Mouse (Mus musculus) liver, embryonic 13.5 days (tissue): ENCODE measurements around the gene Slc9a4. TPM values are rescaled to one million over a fixed set of nuclear protein-coding genes. Genes with fewer than 3 reads are reported as not detected.

Source experiments
- polyA plus RNA-seq: library from polyadenylated mRNA; unstranded; fragments of >200 nt; fragmentation: Nextera tagmentation; extraction: Ambion mirVana; gene quantifications from 2 replicates; pipeline ENCODE4 v1.2.1, GENCODE M21; 2015

The Slc9a4 gene
- polyA plus RNA-seq, 1 experiment from 2014 or later = not detected

Other genes starting within 250 kb of the Slc9a4 start
- gene Il1rl1, start 150.5 kb upstream of the Slc9a4 start, polyA plus RNA-seq = 2.3 and 3.8 TPM in 2 replicates
- 0.03 TPM in 1 of 2 replicates, not detected in the other for gene Il18r1, start 114.5 kb upstream of the Slc9a4 start, polyA plus RNA-seq
- 0.69 and 0.76 TPM in 2 replicates for gene Il18rap, start 64.7 kb upstream of the Slc9a4 start, polyA plus RNA-seq
- gene Slc9a2, start 100.5 kb downstream of the Slc9a4 start, polyA plus RNA-seq = not detected in 2 replicates
- gene Mfsd9, start 210.6 kb downstream of the Slc9a4 start, polyA plus RNA-seq = 0.82 and 0.83 TPM in 2 replicates
- gene Tmem182, start 225.5 kb downstream of the Slc9a4 start, polyA plus RNA-seq = 0.06 and 0.10 TPM in 2 replicates